Mouse (Mus musculus): Measurements from ENCODE around the gene Sh3bp4. TPM values are rescaled to one million over a fixed set of nuclear protein-coding genes. Genes with fewer than 3 reads are reported as not detected.

Gene Sh3bp4
- total and polyA plus RNA-seq, 3 experiments, result not detected

DNA sequence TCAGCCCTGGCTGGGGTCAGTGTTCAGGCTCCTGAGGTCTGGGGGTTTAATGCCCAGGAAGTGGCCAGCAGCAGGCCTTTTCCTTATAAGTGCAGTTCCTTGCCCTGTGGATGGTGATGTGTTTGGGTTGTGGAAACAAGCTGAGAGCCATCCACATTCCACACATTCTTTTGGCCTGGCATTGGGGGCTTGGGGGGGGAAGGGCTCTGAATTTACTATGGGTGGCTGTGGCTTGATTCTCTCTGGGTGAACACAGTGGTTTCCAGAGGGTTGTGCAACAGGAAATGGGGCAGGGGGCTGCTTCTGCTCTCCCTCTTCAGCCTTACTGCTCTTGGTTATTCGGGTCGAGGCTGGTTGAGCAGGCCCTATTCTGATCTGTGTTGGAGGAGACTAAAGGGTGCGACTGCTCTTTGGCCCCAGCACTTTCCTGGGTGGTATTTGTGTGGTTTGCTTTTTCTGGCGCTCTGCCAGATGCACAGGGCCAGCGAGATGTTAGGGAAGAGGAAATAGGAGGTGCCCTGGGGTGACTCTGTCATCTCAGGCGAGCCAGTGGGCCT, 38.2 kb downstream of the Sh3bp4 start:
- Histone ChIP-seq H3K9ac (ENCODE audit: insufficient read depth, low read depth) (no peak overlapping the region), H3K79me2 (replicated peaks; ENCODE audit: control insufficient read depth, extremely low read depth, insufficient read depth, poor library complexity, severe bottlenecking) (no peaks in the 10 kb centered on the region), H3K27me3 (replicated peaks) (no peaks in the 10 kb centered on the region), H3K4me2 (ENCODE audit: insufficient read depth, low read depth, poor library complexity, severe bottlenecking) (no peak overlapping the region), H3K4me1 (ENCODE audit: control insufficient read depth in 1 of 2, insufficient read depth in 2 of 2) (no peaks in the 10 kb centered on the region), H3K27ac (ENCODE audit: insufficient read depth, low read depth) (no peak overlapping the region), H3K36me3 (replicated peaks in 1 of 2; ENCODE audit: control insufficient read depth in 1 of 2, insufficient read depth in 1 of 2, low read length in 1 of 2) (no peaks in the 10 kb centered on the region), H3K9me3 (replicated peaks; ENCODE audit: low read length) (peaks cover 98% of the 10 kb centered on the region), H3K4me3 (replicated peaks in 1 of 3; ENCODE audit: low read depth in 2 of 3, low read length in 2 of 3, poor library complexity in 1 of 3) (no peak overlapping the region)
- no peak for TF ChIP-seq ZNF384 (IDR thresholded peaks at IDR 0.05; ENCODE audit: low read depth, low read length)
- TF ChIP-seq GABPA (IDR thresholded peaks at IDR 0.05; ENCODE audit: insufficient replicate concordance, low read depth, low read length), result no peak
- TF ChIP-seq EP300 (IDR thresholded peaks at IDR 0.05; ENCODE audit: low read length), result no peak
- no peak for TF ChIP-seq PAX5 (IDR thresholded peaks at IDR 0.05; ENCODE audit: low read length)
- no peak for TF ChIP-seq MAFK (IDR thresholded peaks at IDR 0.05; ENCODE audit: insufficient replicate concordance, low read length)
- TF ChIP-seq NELFE (IDR thresholded peaks at IDR 0.05; ENCODE audit: low read depth, low read length), result no peak
- no peak for TF ChIP-seq CHD1 (IDR thresholded peaks at IDR 0.05; ENCODE audit: low read depth, low read length)
- no peak for TF ChIP-seq ZKSCAN1 (IDR thresholded peaks at IDR 0.05; ENCODE audit: borderline replicate concordance, low read depth, low read length)
- no peak for TF ChIP-seq JUN (IDR thresholded peaks at IDR 0.05; ENCODE audit: insufficient read depth, low read depth, low read length)
- TF ChIP-seq MAX (IDR thresholded peaks at IDR 0.05; ENCODE audit: low read length), result no peak
- no peak for TF ChIP-seq BHLHE40 (IDR thresholded peaks at IDR 0.05; ENCODE audit: low read depth, low read length)
- no peak for TF ChIP-seq KAT2A (IDR thresholded peaks at IDR 0.05; ENCODE audit: insufficient replicate concordance, low read length)
- no peak for DNase-seq (ENCODE audit: extremely low read depth)
- dilution Hi-C loops (cut with MboI; ENCODE audit: extremely low pct_ligation_motif_present, extremely low pct_unique_long_range_greater_than_20kb, low sequenced_read_pairs) (no loop called here), in situ Hi-C loops (cut with MboI; ENCODE audit: low pct_ligation_motif_present, low pct_unique_long_range_greater_than_20kb, low sequenced_read_pairs) (no loop called here)

- no peak for DNase-seq (ENCODE audit: extremely low read depth)
- H3K27me3 ChIP-seq (replicated peaks), result no peaks in the 10 kb centered on the region
- no peaks in the 10 kb centered on the region for H3K79me2 ChIP-seq (replicated peaks; ENCODE audit: control insufficient read depth, extremely low read depth, insufficient read depth, poor library complexity, severe bottlenecking)
- TF ChIP-seq ZKSCAN1 (IDR thresholded peaks at IDR 0.05; ENCODE audit: borderline replicate concordance, low read depth, low read length) (no peak), UBTF (IDR thresholded peaks at IDR 0.05; ENCODE audit: low read depth, low read length) (no peak), MAZ (IDR thresholded peaks at IDR 0.05; ENCODE audit: low read depth, low read length) (no peak), ZMIZ1 (IDR thresholded peaks at IDR 0.05; ENCODE audit: low read depth, low read length) (no peak), KAT2A (IDR thresholded peaks at IDR 0.05; ENCODE audit: insufficient replicate concordance, low read length) (no peak), RCOR1 (conservative IDR thresholded peaks at IDR 0.05; ENCODE audit: low read depth, low read length) (no peak)
- in situ Hi-C loops (cut with MboI; ENCODE audit: low pct_ligation_motif_present, low pct_unique_long_range_greater_than_20kb, low sequenced_read_pairs), result no loop called here
- H3K36me3 ChIP-seq (replicated peaks in 1 of 2; ENCODE audit: control insufficient read depth in 1 of 2, insufficient read depth in 1 of 2, low read length in 1 of 2), result no peaks in the 10 kb centered on the region
- H3K9ac ChIP-seq (ENCODE audit: insufficient read depth, low read depth), result no peak overlapping the region
- H3K4me3 ChIP-seq (replicated peaks in 1 of 3; ENCODE audit: low read depth in 2 of 3, low read length in 2 of 3, poor library complexity in 1 of 3), result no peak overlapping the region
- H3K4me1 ChIP-seq (ENCODE audit: control insufficient read depth in 1 of 2, insufficient read depth in 2 of 2), result no peaks in the 10 kb centered on the region
- H3K27ac ChIP-seq (ENCODE audit: insufficient read depth, low read depth), result no peak overlapping the region
- dilution Hi-C loops (cut with MboI; ENCODE audit: extremely low pct_ligation_motif_present, extremely low pct_unique_long_range_greater_than_20kb, low sequenced_read_pairs), result no loop called here
- no peak overlapping the region for H3K4me2 ChIP-seq (ENCODE audit: insufficient read depth, low read depth, poor library complexity, severe bottlenecking)
- H3K9me3 ChIP-seq (replicated peaks; ENCODE audit: low read length), result peaks cover 98% of the 10 kb centered on the region
Observed at GRCm38 (mm10) chr1:89109767-89110166, 39.6 kb downstream of the Sh3bp4 start.
